Mouse (Mus musculus): ENCODE measurements around the gene Mllt3.

GRCm38 (mm10) chr4:87761075-87761474, 272.1 kb downstream of the Mllt3 start:
- TF ChIP-seq GATA1 (IDR thresholded peaks at IDR 0.05; ENCODE audit: borderline replicate concordance, low read length) (no peak), FLI1 (IDR thresholded peaks at IDR 0.05; ENCODE audit: low read length) (no peak)

Data from megakaryocyte, embryonic 14.5 days (primary cell).